Mouse (Mus musculus): ENCODE measurements around the gene Tlr7. TPM values are rescaled to one million over a fixed set of nuclear protein-coding genes. Genes with fewer than 3 reads are reported as not detected.
"Not testable (repeated sequence)": the region's sequence is repeated elsewhere in the genome, so short reads cannot be mapped to it uniquely, and the experiment has no call there.

Tlr7 gene
- polyA plus RNA-seq (2021) = not detected

GRCm38 (mm10) chrX:167330399-167330798 lies at the start of gene Tlr7:
Tlr7 (minus strand) TSS chrX:167330558.
- ATAC-seq (no peak), DNase-seq (ENCODE audit: low read depth, low spot score) (no peak)
- ChIA-PET POLR2A (no interaction called here), CTCF (no interaction called here)
- H3K27me3 ChIP-seq = peaks cover 8% of the 10 kb centered on the region
- no peak for TF ChIP-seq CTCF (IDR thresholded peaks at IDR 0.05)
- in situ Hi-C loops (cut with MboI; ENCODE audit: low pct_unique_long_range_greater_than_20kb) = no loop called here

- in situ Hi-C loops (cut with MboI; ENCODE audit: low pct_unique_long_range_greater_than_20kb) = no loop called here
- POLR2A ChIA-PET = interaction anchor here (0.6 kb wide), 1 partner anchor 37 kb away, joined by 3 read pairs; no protein-coding TSS in a partner anchor
- DNase-seq (ENCODE audit: low read depth, low spot score) = no peak
- H3K27me3 ChIP-seq = no peaks in the 10 kb centered on the region
- CTCF ChIA-PET = no interaction called here
- no peak for ATAC-seq
- no peak for TF ChIP-seq CTCF (IDR thresholded peaks at IDR 0.05)
These were observed 49.7 kb upstream of the Tlr7 start for GRCm38 (mm10) chrX:167380073-167380472.

- ATAC-seq; CTCF ChIA-PET; in situ Hi-C loops (cut with MboI; ENCODE audit: low pct_unique_long_range_greater_than_20kb); DNase-seq (ENCODE audit: low read depth, low spot score); POLR2A ChIA-PET; H3K27me3 ChIP-seq: not testable (repeated sequence)
These were observed 30.9 kb upstream of the Tlr7 start for GRCm38 (mm10) chrX:167361231-167361630.

GRCm38 (mm10) chrX:167359704-167360103 lies 29.3 kb upstream of the Tlr7 start:
- ChIA-PET CTCF (no interaction called here), POLR2A (no interaction called here)
- in situ Hi-C loops (cut with MboI; ENCODE audit: low pct_unique_long_range_greater_than_20kb) = no loop called here
- no peak for TF ChIP-seq CTCF (IDR thresholded peaks at IDR 0.05)
- ATAC-seq (no peak), DNase-seq (ENCODE audit: low read depth, low spot score) (no peak)
- peaks cover 4% of the 10 kb centered on the region for H3K27me3 ChIP-seq

- ChIA-PET POLR2A (interaction anchor here (1.0 kb wide), 1 partner anchor 498 kb away, joined by 3 read pairs; no protein-coding TSS in a partner anchor), CTCF (interaction anchor here (1.1 to 2.2 kb wide), 3 partner anchors 17 to 80 kb away, joined by 3 to 12 read pairs (median 4); no protein-coding TSS in a partner anchor)
- DNase-seq (ENCODE audit: low read depth, low spot score) (no peak), ATAC-seq (no peak)
- TF ChIP-seq CTCF (IDR thresholded peaks at IDR 0.05) = peak; percentile 26
- peaks cover 4% of the 10 kb centered on the region for H3K27me3 ChIP-seq
- in situ Hi-C loops (cut with MboI; ENCODE audit: low pct_unique_long_range_greater_than_20kb) = no loop called here
These were observed 27.1 kb upstream of the Tlr7 start for GRCm38 (mm10) chrX:167357415-167357814.

- DNase-seq (ENCODE audit: low read depth, low spot score) (no peak), ATAC-seq (no peak)
- peaks cover 4% of the 10 kb centered on the region for H3K27me3 ChIP-seq
- ChIA-PET POLR2A (no interaction called here), CTCF (interaction anchor here (2.0 to 2.2 kb wide), 2 partner anchors 66 to 79 kb away, joined by 4 to 12 read pairs; no protein-coding TSS in a partner anchor)
- TF ChIP-seq CTCF (IDR thresholded peaks at IDR 0.05) = no peak
- in situ Hi-C loops (cut with MboI; ENCODE audit: low pct_unique_long_range_greater_than_20kb) = no loop called here
These were observed 25.6 kb upstream of the Tlr7 start for GRCm38 (mm10) chrX:167355965-167356364.

- no peak for DNase-seq (ENCODE audit: low read depth, low spot score)
- no peak for ATAC-seq
- POLR2A ChIA-PET = no interaction called here
- in situ Hi-C loops (cut with MboI; ENCODE audit: low pct_unique_long_range_greater_than_20kb) = no loop called here
- CTCF ChIA-PET = no interaction called here
- H3K27me3 ChIP-seq = peaks cover 4% of the 10 kb centered on the region
- no peak for TF ChIP-seq CTCF (IDR thresholded peaks at IDR 0.05)
These were observed 23.3 kb upstream of the Tlr7 start for GRCm38 (mm10) chrX:167353617-167354016.

GRCm38 (mm10) chrX:167346440-167346839 lies 16.1 kb upstream of the Tlr7 start:
- POLR2A ChIA-PET = interaction anchor here (0.6 kb wide), 1 partner anchor 54 kb away, joined by 3 read pairs; no protein-coding TSS in a partner anchor
- no peak for ATAC-seq
- CTCF ChIA-PET = no interaction called here
- in situ Hi-C loops (cut with MboI; ENCODE audit: low pct_unique_long_range_greater_than_20kb) = no loop called here
- no peak for TF ChIP-seq CTCF (IDR thresholded peaks at IDR 0.05)
- DNase-seq (ENCODE audit: low read depth, low spot score) = no peak
- no peaks in the 10 kb centered on the region for H3K27me3 ChIP-seq

- CTCF ChIA-PET = no interaction called here
- no peaks in the 10 kb centered on the region for H3K27me3 ChIP-seq
- ATAC-seq (no peak), DNase-seq (ENCODE audit: low read depth, low spot score) (no peak)
- in situ Hi-C loops (cut with MboI; ENCODE audit: low pct_unique_long_range_greater_than_20kb) = no loop called here
- no peak for TF ChIP-seq CTCF (IDR thresholded peaks at IDR 0.05)
- POLR2A ChIA-PET = no interaction called here
These were observed 14.0 kb upstream of the Tlr7 start for GRCm38 (mm10) chrX:167344356-167344755.

GRCm38 (mm10) chrX:167341811-167342210 lies 11.5 kb upstream of the Tlr7 start:
- CTCF ChIA-PET = no interaction called here
- ATAC-seq = no peak
- in situ Hi-C loops (cut with MboI; ENCODE audit: low pct_unique_long_range_greater_than_20kb) = no loop called here
- H3K27me3 ChIP-seq = peaks cover 5% of the 10 kb centered on the region
- POLR2A ChIA-PET = no interaction called here
- DNase-seq (ENCODE audit: low read depth, low spot score) = no peak
- TF ChIP-seq CTCF (IDR thresholded peaks at IDR 0.05) = no peak

- ATAC-seq (no peak), DNase-seq (ENCODE audit: low read depth, low spot score) (no peak)
- no peak for TF ChIP-seq CTCF (IDR thresholded peaks at IDR 0.05)
- peaks cover 5% of the 10 kb centered on the region for H3K27me3 ChIP-seq
- CTCF ChIA-PET = interaction anchor here (1.0 kb wide), 1 partner anchor 17 kb away, joined by 3 read pairs; no protein-coding TSS in a partner anchor
- POLR2A ChIA-PET = no interaction called here
- in situ Hi-C loops (cut with MboI; ENCODE audit: low pct_unique_long_range_greater_than_20kb) = no loop called here
These were observed 9.8 kb upstream of the Tlr7 start for GRCm38 (mm10) chrX:167340190-167340589.

GRCm38 (mm10) chrX:167337990-167338389 lies 7.6 kb upstream of the Tlr7 start:
- in situ Hi-C loops (cut with MboI; ENCODE audit: low pct_unique_long_range_greater_than_20kb) = no loop called here
- no peak for DNase-seq (ENCODE audit: low read depth, low spot score)
- CTCF ChIA-PET = no interaction called here
- TF ChIP-seq CTCF (IDR thresholded peaks at IDR 0.05) = no peak
- ATAC-seq = no peak
- POLR2A ChIA-PET = no interaction called here
- H3K27me3 ChIP-seq = peaks cover 5% of the 10 kb centered on the region
